Mouse (Mus musculus) cortical plate, adult 2 months (tissue): ENCODE measurements around the gene Mmrn2. TPM values are rescaled to one million over a fixed set of nuclear protein-coding genes. Genes with fewer than 3 reads are reported as not detected.

Source experiments
- H3K27ac ChIP-seq: fragments of 200-500 bp; 2 replicates; pipeline ENCODE4 v1.5.1; 2012; ENCODE audit warnings: low read length, control low read depth, inconsistent platforms; ENCODE audit not compliant: insufficient read depth
- H3K4me1 ChIP-seq: fragments of 200-500 bp; 2 replicates; pipeline ENCODE4 v1.6.1; 2011; ENCODE audit warnings: low read length; ENCODE audit not compliant: control insufficient read depth, insufficient read depth
- H3K4me3 ChIP-seq: fragments of 200-500 bp; 2 replicates; pipeline ENCODE4 v1.5.1; 2011; ENCODE audit warnings: mild to moderate bottlenecking, low read length, control low read depth; ENCODE audit not compliant: insufficient read depth
- CTCF ChIP-seq: fragments of 200-500 bp; IDR thresholded peaks from 2 replicates; pipeline ENCODE4 v1.5.1; 2011; ENCODE audit warnings: mild to moderate bottlenecking, control low read depth, low read length; ENCODE audit not compliant: insufficient read depth; ENCODE audit errors: extremely low read depth
- POLR2A ChIP-seq: fragments of 200-500 bp; IDR thresholded peaks from 2 replicates; pipeline ENCODE4 v1.6.1; 2011; ENCODE audit warnings: mild to moderate bottlenecking, low read length, control low read depth; ENCODE audit not compliant: insufficient read depth; ENCODE audit errors: extremely low read depth
- polyA plus RNA-seq: library from polyadenylated mRNA; depleted of rRNA; stranded (reverse); fragments of >200 nt; gene quantifications from 2 replicates; pipeline ENCODE4 v1.2.3, GENCODE M21; 2012; rRNA removed

Mmrn2 gene
- polyA plus RNA-seq, 1 experiment: 3.2 TPM

- Histone ChIP-seq H3K4me1 (peaks cover 4% of the 10 kb centered on the region; the same call in 1 of the 2 replicates), H3K27ac (no peak overlapping the region), H3K4me3 (no peak overlapping the region)
- TF ChIP-seq POLR2A (no peak), CTCF (no peak)
These were observed 72.4 kb downstream of the Mmrn2 start for GRCm38 (mm10) chr14:34447659-34448058.

GRCm38 (mm10) chr14:34448398-34448797, 73.1 kb downstream of the Mmrn2 start:
- peaks cover 5% of the 10 kb centered on the region; the same call in 1 of the 2 replicates for H3K4me1 ChIP-seq
- TF ChIP-seq POLR2A (no peak), CTCF (no peak)
- no peak overlapping the region for H3K4me3 ChIP-seq
- H3K27ac ChIP-seq: no peak overlapping the region

GRCm38 (mm10) chr14:34449807-34450206, 74.5 kb downstream of the Mmrn2 start:
- no peak overlapping the region for H3K4me3 ChIP-seq
- no peak overlapping the region for H3K27ac ChIP-seq
- H3K4me1 ChIP-seq: peaks cover 6% of the 10 kb centered on the region
- TF ChIP-seq CTCF (no peak), POLR2A (no peak)

GRCm38 (mm10) chr14:34450451-34450850, 75.2 kb downstream of the Mmrn2 start:
- Histone ChIP-seq H3K27ac (no peak overlapping the region), H3K4me3 (no peak overlapping the region), H3K4me1 (peaks cover 4% of the 10 kb centered on the region)
- TF ChIP-seq POLR2A (no peak), CTCF (no peak)

GRCm38 (mm10) chr14:34451872-34452271, 76.6 kb downstream of the Mmrn2 start:
- Histone ChIP-seq H3K4me1 (peaks cover 4% of the 10 kb centered on the region), H3K27ac (no peak overlapping the region), H3K4me3 (no peak overlapping the region)
- TF ChIP-seq CTCF (no peak), POLR2A (no peak)

- Histone ChIP-seq H3K4me3 (no peak overlapping the region), H3K4me1 (peaks cover 3% of the 10 kb centered on the region), H3K27ac (no peak overlapping the region)
- no peak for TF ChIP-seq CTCF
- TF ChIP-seq POLR2A: no peak
These were observed 78.4 kb downstream of the Mmrn2 start for GRCm38 (mm10) chr14:34453648-34454047.

Other genes with a start within 250 kb of the Mmrn2 start
- not detected in 2 replicates for gene Npy4r, start 223.0 kb upstream of the Mmrn2 start, polyA plus RNA-seq
- gene Gprin2, start 173.8 kb upstream of the Mmrn2 start, polyA plus RNA-seq: 0.44 and 0.51 TPM in 2 replicates
- 1.2 TPM in 2 replicates for gene Syt15, start 155.9 kb upstream of the Mmrn2 start, polyA plus RNA-seq
- gene Shld2, start 65.0 kb upstream of the Mmrn2 start, polyA plus RNA-seq: 4.1 and 4.6 TPM in 2 replicates
- 174 and 177 TPM in 2 replicates for gene Glud1, start 64.7 kb upstream of the Mmrn2 start, polyA plus RNA-seq
- not detected in 2 replicates for gene Fam25c, start 20.0 kb upstream of the Mmrn2 start, polyA plus RNA-seq
- 6.1 and 9.1 TPM in 2 replicates for gene Sncg, start 676 bp upstream of the Mmrn2 start, polyA plus RNA-seq
- gene Bmpr1a, start 127.9 kb downstream of the Mmrn2 start, polyA plus RNA-seq: 21.1 and 21.5 TPM in 2 replicates
- gene 9230112D13Rik, start 147.3 kb downstream of the Mmrn2 start, polyA plus RNA-seq: not detected in 2 replicates
- gene Ldb3, start 213.2 kb downstream of the Mmrn2 start, polyA plus RNA-seq: 5.4 and 6.1 TPM in 2 replicates
- gene Opn4, start 224.7 kb downstream of the Mmrn2 start, polyA plus RNA-seq: 0.04 TPM in 1 of 2 replicates, not detected in the other